ENCODE assay signal across 19 mouse cellular contexts in the genomic region with DNA sequence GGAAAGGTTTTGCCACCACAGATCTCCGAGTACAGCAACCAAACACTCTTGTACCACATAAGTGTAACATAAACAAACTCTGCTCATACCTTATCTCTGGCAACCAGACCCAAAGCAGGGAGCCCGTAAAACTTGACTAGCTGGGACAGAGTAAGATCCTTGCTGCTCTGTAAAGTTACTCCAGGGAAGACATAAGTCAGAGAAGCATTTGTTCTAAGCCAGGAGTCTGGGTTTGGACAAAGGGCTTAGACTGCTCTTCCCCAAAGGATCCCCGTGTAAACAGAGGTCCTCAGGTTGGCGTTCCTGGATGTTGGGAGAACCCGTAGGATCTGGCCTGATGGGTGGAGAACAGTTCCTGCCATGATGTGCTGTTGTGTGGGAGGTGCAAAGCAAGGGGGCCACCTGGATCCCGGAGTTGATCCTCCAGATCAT. TPM values are rescaled to one million over a fixed set of nuclear protein-coding genes. Genes with fewer than 3 reads are reported as not detected.
DNase-seq lines count a peak whose midpoint lies in the region; ATAC-seq and TF ChIP-seq lines count a peak whose summit lies in the region.
"Had no signal": no experiment of that assay in that cellular context is flagged by ENCODE, and none has a peak within 500 bp of the region (broad histone marks: within the 10 kb centered on the region; RNA-seq: fewer than 3 reads in every experiment).

No protein-coding gene starts in this region.

- H3K9me3 ChIP-seq in heart, embryonic 13.5 days = no peaks in the 10 kb centered on the region
- H3K9me3 ChIP-seq in MEL (replicated peaks; ENCODE audit: insufficient read depth, low read length) = no peaks in the 10 kb centered on the region
- peaks cover 2% of the 10 kb centered on the region for H3K9me3 ChIP-seq in erythroblast, embryonic 14.5 days (ENCODE audit: control insufficient read depth, low read length)
- no peaks in the 10 kb centered on the region for H3K9me3 ChIP-seq in liver, embryonic 15.5 days (replicated peaks)
- H3K9me3 ChIP-seq: forebrain, embryonic 15.5 days; hindbrain, embryonic 15.5 days; midbrain, embryonic 12.5 days had no signal

- no peak for TF ChIP-seq RAD21 in MEL (IDR thresholded peaks at IDR 0.05; ENCODE audit: low read depth, low read length)

- TF ChIP-seq CTCF in MEL (IDR thresholded peaks at IDR 0.05 in 2 of 3, conservative IDR thresholded peaks at IDR 0.05 in 1 of 3; ENCODE audit: control insufficient read depth in 1 of 3, insufficient read depth in 1 of 3, low read depth in 2 of 3, low read length in 3 of 3, poor library complexity in 1 of 3, severe bottlenecking in 1 of 3) = no peak

- peak overlapping the region; percentile 63 for H3K9ac ChIP-seq in heart, embryonic 13.5 days
- H3K9ac ChIP-seq in MEL (ENCODE audit: control insufficient read depth, low read depth, low read length, poor library complexity, severe bottlenecking) = peak overlapping the region; percentile 38
- H3K9ac ChIP-seq in liver, embryonic 15.5 days = peak overlapping the region; percentile 100
- H3K9ac ChIP-seq: forebrain, embryonic 15.5 days; hindbrain, embryonic 15.5 days; midbrain, embryonic 12.5 days had no signal

- peak overlapping the region; percentile 40 for H3K27ac ChIP-seq in heart, embryonic 13.5 days (replicated peaks)
- H3K27ac ChIP-seq in MEL (ENCODE audit: control insufficient read depth, low read depth, low read length) = peak overlapping the region; percentile 80
- H3K27ac ChIP-seq in liver, embryonic 15.5 days (replicated peaks) = peak overlapping the region; percentile 99
- H3K27ac ChIP-seq: forebrain, embryonic 15.5 days; hindbrain, embryonic 15.5 days; kidney, postnatal 0 days; midbrain, embryonic 12.5 days had no signal

- no peak for DNase-seq in heart, postnatal 4 days
- DNase-seq in MEL (ENCODE audit: low read depth, low spot score) = peak; percentile 85
- no peak for DNase-seq in adrenal gland, postnatal 36 days
- no peak for DNase-seq in layer of hippocampus, postnatal 36 days
- no peak for DNase-seq in left cerebral cortex, adult 9 months (ENCODE audit: low spot score in 2 of 2)
- DNase-seq: cerebellum, adult 11 months; gastrocnemius, postnatal 25 days had no signal

- 53% methylated on average over 6 of the region's 6 CpGs for WGBS in heart, embryonic 13.5 days
- WGBS in liver, embryonic 15.5 days (ENCODE audit: insufficient replicate concordance) = 13% methylated on average over 6 of the region's 6 CpGs

- H3K4me3 ChIP-seq in heart, embryonic 13.5 days = peak overlapping the region; percentile 99
- H3K4me3 ChIP-seq in MEL (ENCODE audit: control insufficient read depth in 1 of 2, insufficient read depth in 1 of 2, low read depth in 2 of 2, low read length in 2 of 2) = peak overlapping the region; percentile 21 to 30; a peak in 3 of 4 replicates
- peak overlapping the region; percentile 100 for H3K4me3 ChIP-seq in erythroblast, embryonic 14.5 days (replicated peaks)
- H3K4me3 ChIP-seq in liver, embryonic 15.5 days (replicated peaks) = peak overlapping the region; percentile 96
- H3K4me3 ChIP-seq: forebrain, embryonic 15.5 days; hindbrain, embryonic 15.5 days; midbrain, embryonic 12.5 days had no signal

- peaks cover 32% of the 10 kb centered on the region for H3K79me2 ChIP-seq in MEL (ENCODE audit: control insufficient read depth, insufficient read depth, low read length, poor library complexity)

- H3K27me3 ChIP-seq in heart, embryonic 13.5 days (replicated peaks) = no peaks in the 10 kb centered on the region
- H3K27me3 ChIP-seq in MEL (ENCODE audit: control insufficient read depth in 1 of 2, insufficient read depth in 2 of 2, low read length in 2 of 2) = no peaks in the 10 kb centered on the region
- H3K27me3 ChIP-seq in erythroblast, embryonic 14.5 days (ENCODE audit: control insufficient read depth) = no peaks in the 10 kb centered on the region
- no peaks in the 10 kb centered on the region for H3K27me3 ChIP-seq in liver, embryonic 15.5 days
- H3K27me3 ChIP-seq: forebrain, embryonic 15.5 days; hindbrain, embryonic 15.5 days; midbrain, embryonic 12.5 days; Patski had no signal

- H3K4me2 ChIP-seq in heart, embryonic 13.5 days = peak overlapping the region; percentile 82
- H3K4me2 ChIP-seq in liver, embryonic 15.5 days = peak overlapping the region; percentile 97
- H3K4me2 ChIP-seq: forebrain, embryonic 15.5 days; hindbrain, embryonic 15.5 days; midbrain, embryonic 12.5 days had no signal

- no peak for TF ChIP-seq POLR2A in MEL (IDR thresholded peaks at IDR 0.05; ENCODE audit: control insufficient read depth in 1 of 2, insufficient read depth in 1 of 2, low read depth in 1 of 2, low read length in 2 of 2, poor library complexity in 1 of 2)

- H3K36me3 ChIP-seq in heart, embryonic 13.5 days = peaks cover 53% of the 10 kb centered on the region
- peaks cover 6 to 51% of the 10 kb centered on the region in 2 experiments for H3K36me3 ChIP-seq in MEL (ENCODE audit: control insufficient read depth in 1 of 2, insufficient read depth in 2 of 2, low read length in 2 of 2)
- H3K36me3 ChIP-seq in erythroblast, embryonic 14.5 days (ENCODE audit: control insufficient read depth) = peaks cover 63% of the 10 kb centered on the region
- peaks cover 48% of the 10 kb centered on the region for H3K36me3 ChIP-seq in liver, embryonic 15.5 days (replicated peaks)

- H3K4me1 ChIP-seq in heart, embryonic 13.5 days = peaks cover 38% of the 10 kb centered on the region
- H3K4me1 ChIP-seq in MEL (ENCODE audit: control insufficient read depth in 1 of 2, insufficient read depth in 2 of 2, low read length in 2 of 2) = peaks cover 17 to 40% of the 10 kb centered on the region in 2 experiments
- H3K4me1 ChIP-seq in erythroblast, embryonic 14.5 days (ENCODE audit: control insufficient read depth) = peaks cover 67% of the 10 kb centered on the region
- H3K4me1 ChIP-seq in liver, embryonic 15.5 days (replicated peaks) = peaks cover 67% of the 10 kb centered on the region

- ATAC-seq in heart, embryonic 13.5 days (ENCODE audit: extremely low read depth, insufficient number of reproducible peaks, low FRiP score, low TSS enrichment) = 0 out of 2 replicates have a peak, but pooled peaks have one; percentile 9
- ATAC-seq in liver, embryonic 15.5 days (ENCODE audit: insufficient read depth) = peak; percentile 78
- ATAC-seq: forebrain, embryonic 15.5 days; Patski had no signal

- peak; percentile 70 to 76; a peak in 3 of 4 replicates for TF ChIP-seq EP300 in MEL (IDR thresholded peaks at IDR 0.05; ENCODE audit: low read depth in 1 of 2, low read length in 2 of 2)

TF ChIP-seq in MEL, 35 proteins besides CTCF, POLR2A, EP300 and RAD21:
- TF ChIP-seq ETS1 (IDR thresholded peaks at IDR 0.05; ENCODE audit: low read depth, low read length) (peak; percentile 68; the same call in 1 of the 2 replicates), GATA1 (IDR thresholded peaks at IDR 0.05; ENCODE audit: low read depth, low read length) (peak; percentile 89), TAL1 (IDR thresholded peaks at IDR 0.05; ENCODE audit: low read length) (peak; percentile 92), SIN3A (IDR thresholded peaks at IDR 0.05; ENCODE audit: low read length) (peak; percentile 82), TCF12 (IDR thresholded peaks at IDR 0.05; ENCODE audit: low read depth, low read length) (peak; percentile 90), BHLHE40 (IDR thresholded peaks at IDR 0.05; ENCODE audit: borderline replicate concordance, low read depth, low read length) (0 out of 2 replicates have a peak, but pooled peaks have one; percentile 5), RCOR1 (IDR thresholded peaks at IDR 0.05; ENCODE audit: low read depth, low read length) (peak; percentile 65; the same call in 1 of the 2 replicates), MXI1 (IDR thresholded peaks at IDR 0.05; ENCODE audit: low read depth, low read length) (peak; percentile 30; the same call in 1 of the 2 replicates), NRF1 (IDR thresholded peaks at IDR 0.05; ENCODE audit: insufficient read depth, low read depth, low read length, poor library complexity, severe bottlenecking) (no peak), MYC (IDR thresholded peaks at IDR 0.05; ENCODE audit: low read depth, low read length) (no peak)

RNA-seq across cellular contexts. Expression of a gene that starts 3.3 kb away (rescaled TPM):
- polyA plus RNA-seq in heart, embryonic 13.5 days (2015; fragmentation: Nextera tagmentation; extraction: Ambion mirVana) = 39.6 and 39.7 TPM in 2 replicates
- total RNA-seq in heart, postnatal 4 days (2021) = 10 to 100 TPM; 67.6 to 72.3 TPM
- total RNA-seq in MEL (2012; rRNA removed) = 47.0 and 56.0 TPM in 2 replicates
- 100 to 1,000 TPM in 1 of 2 experiments, 10 to 100 TPM in 1; 47.0 to 402 TPM for polyA plus RNA-seq in MEL (2012; ENCODE audit: insufficient read depth in 1 of 2, insufficient read length in 2 of 2, low read depth in 1 of 2, low replicate concordance in 2 of 2, missing spikeins in 1 of 2)
- polyA plus RNA-seq in erythroblast, embryonic 14.5 days (2012) = 20.3 and 21.9 TPM in 2 replicates
- 74.2 and 81.2 TPM in 2 replicates for polyA plus RNA-seq in liver, embryonic 15.5 days (2015; fragmentation: Nextera tagmentation; extraction: Ambion mirVana)
- total RNA-seq in adrenal gland, postnatal 36 days (2021) = 100 to 1,000 TPM in 1 of 2 experiments, 10 to 100 TPM in 1; 77.1 to 101 TPM
- total RNA-seq in layer of hippocampus, postnatal 36 days (2021) = 10 to 100 TPM; 90.2 to 92.4 TPM

RNA-seq across cellular contexts. Expression of a gene that starts 3.5 kb away (rescaled TPM):
- 14.0 and 14.9 TPM in 2 replicates for polyA plus RNA-seq in heart, embryonic 13.5 days (2015; fragmentation: Nextera tagmentation; extraction: Ambion mirVana)
- 10 to 100 TPM; 23.9 to 24.0 TPM for total RNA-seq in heart, postnatal 4 days (2021)
- 6.1 and 6.5 TPM in 2 replicates for total RNA-seq in MEL (2012; rRNA removed)
- 10 to 100 TPM in 1 of 2 experiments, not detected in 1; 16.1 TPM for polyA plus RNA-seq in MEL (2012; ENCODE audit: insufficient read depth in 1 of 2, insufficient read length in 2 of 2, low read depth in 1 of 2, low replicate concordance in 2 of 2, missing spikeins in 1 of 2)
- 0.35 and 0.62 TPM in 2 replicates for polyA plus RNA-seq in erythroblast, embryonic 14.5 days (2012)
- polyA plus RNA-seq in liver, embryonic 15.5 days (2015; fragmentation: Nextera tagmentation; extraction: Ambion mirVana) = 4.6 TPM in 2 replicates
- total RNA-seq in adrenal gland, postnatal 36 days (2021) = 10 to 100 TPM; 17.5 to 20.4 TPM
- total RNA-seq in layer of hippocampus, postnatal 36 days (2021) = 10 to 100 TPM; 21.3 to 22.2 TPM

RNA-seq across cellular contexts. Expression of a gene that starts 53.8 kb away (rescaled TPM):
- polyA plus RNA-seq in heart, embryonic 13.5 days (2015; fragmentation: Nextera tagmentation; extraction: Ambion mirVana) = not detected in 2 replicates
- not detected for total RNA-seq in heart, postnatal 4 days (2021)
- not detected in 2 replicates for total RNA-seq in MEL (2012; rRNA removed)
- not detected for polyA plus RNA-seq in MEL (2012; ENCODE audit: insufficient read depth in 1 of 2, insufficient read length in 2 of 2, low read depth in 1 of 2, low replicate concordance in 2 of 2, missing spikeins in 1 of 2)
- not detected in 2 replicates for polyA plus RNA-seq in erythroblast, embryonic 14.5 days (2012)
- not detected in 2 replicates for polyA plus RNA-seq in liver, embryonic 15.5 days (2015; fragmentation: Nextera tagmentation; extraction: Ambion mirVana)
- not detected for total RNA-seq in adrenal gland, postnatal 36 days (2021)
- total RNA-seq in layer of hippocampus, postnatal 36 days (2021) = not detected
- total RNA-seq: adrenal gland, adult 2 months; gastrocnemius, postnatal 25 days; left cerebral cortex, adult 18-20 months had no signal
- polyA plus RNA-seq: adrenal gland, adult 2 months; forebrain, embryonic 15.5 days; hindbrain, embryonic 15.5 days; neural tube, embryonic 11.5 days; stomach, embryonic 14.5 days had no signal

Comparison
In these comparisons a context has a peak if more than half of its experiments do, and no peak if none do; other contexts are left out.
1. H3K27ac ChIP-seq: peak in every context shown above with its lines; median percentile 99 in liver, embryonic 15.5 days; 80 in MEL; 40 in heart, embryonic 13.5 days.
2. H3K4me3 ChIP-seq: peak in every context shown above with its lines; median percentile 100 in erythroblast, embryonic 14.5 days; 99 in heart, embryonic 13.5 days; 96 in liver, embryonic 15.5 days; 26 in MEL.
3. H3K9ac ChIP-seq: peak in every context shown above with its lines; median percentile 100 in liver, embryonic 15.5 days; 63 in heart, embryonic 13.5 days; 38 in MEL.